Mouse (Mus musculus): ENCODE data around the gene Rcsd1. TPM values are rescaled to one million over a fixed set of nuclear protein-coding genes. Genes with fewer than 3 reads are reported as not detected.
"Not testable (repeated sequence)": the region's sequence is repeated elsewhere in the genome, so short reads cannot be mapped to it uniquely, and the experiment has no call there.

Rcsd1 gene
- total RNA-seq, 2 experiments from 2014 or later = 27.8 to 32.6 TPM

DNA sequence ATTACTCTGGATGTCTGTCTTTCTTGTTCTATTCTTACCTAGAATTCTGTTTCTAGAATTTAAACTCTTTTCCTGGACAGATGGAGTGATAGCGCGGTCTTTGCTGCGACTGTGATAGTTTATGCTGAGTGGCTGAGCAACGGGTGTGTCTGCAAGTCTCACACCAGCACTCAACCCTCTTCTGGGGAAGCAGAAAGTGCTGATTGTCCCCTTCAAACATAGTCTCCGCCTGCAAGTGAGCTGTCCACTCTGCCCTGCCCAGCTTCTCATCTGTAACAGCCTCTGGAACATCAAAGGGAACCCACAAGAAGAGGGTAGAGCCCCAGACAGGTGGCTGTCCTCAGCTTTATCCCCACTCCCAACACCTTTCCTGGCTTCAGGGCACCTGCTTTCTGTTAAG is 19.7 kb downstream of the Rcsd1 start:
- no peak for DNase-seq

DNA sequence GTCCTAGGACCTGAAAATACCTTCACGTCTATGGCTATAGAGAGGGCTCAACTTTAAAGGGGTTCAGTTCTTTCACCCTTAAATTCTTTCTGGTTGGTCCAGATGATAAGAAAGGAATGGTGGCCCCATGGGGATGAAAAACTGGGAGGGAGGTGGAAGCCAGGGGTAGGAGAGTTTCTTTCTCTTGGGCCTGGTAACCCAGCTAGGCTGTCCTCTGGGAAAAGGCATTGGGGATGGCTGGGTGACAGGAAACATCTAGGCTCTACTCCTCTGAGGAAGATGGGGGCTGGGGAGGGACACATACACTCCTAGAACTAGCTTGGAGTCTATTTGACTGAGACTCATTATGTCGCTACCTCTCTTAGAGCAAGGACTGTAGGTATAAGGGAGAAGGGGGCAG is 21.7 kb downstream of the Rcsd1 start:
- no peak for DNase-seq

DNA sequence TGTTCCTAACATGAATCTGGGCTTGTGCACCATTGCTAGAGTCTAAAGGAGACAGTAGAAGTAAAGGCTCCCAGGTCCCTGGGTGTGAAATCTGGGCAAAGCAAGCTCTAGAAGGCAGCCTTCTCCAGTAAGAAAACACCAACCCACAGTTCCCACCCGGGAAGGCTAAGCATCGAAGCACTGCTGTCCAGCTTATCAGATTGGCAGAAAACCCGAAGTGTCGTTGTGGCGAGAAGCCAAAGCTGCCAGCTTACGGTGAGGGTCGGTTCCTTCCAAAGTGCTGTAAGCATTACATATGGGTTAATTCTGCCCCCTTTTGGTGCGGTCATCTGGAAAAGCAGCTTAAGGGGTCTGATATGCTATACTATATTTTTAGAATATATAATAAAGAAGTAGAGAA is 22.6 kb downstream of the Rcsd1 start:
- peak; percentile 49 for DNase-seq

DNA sequence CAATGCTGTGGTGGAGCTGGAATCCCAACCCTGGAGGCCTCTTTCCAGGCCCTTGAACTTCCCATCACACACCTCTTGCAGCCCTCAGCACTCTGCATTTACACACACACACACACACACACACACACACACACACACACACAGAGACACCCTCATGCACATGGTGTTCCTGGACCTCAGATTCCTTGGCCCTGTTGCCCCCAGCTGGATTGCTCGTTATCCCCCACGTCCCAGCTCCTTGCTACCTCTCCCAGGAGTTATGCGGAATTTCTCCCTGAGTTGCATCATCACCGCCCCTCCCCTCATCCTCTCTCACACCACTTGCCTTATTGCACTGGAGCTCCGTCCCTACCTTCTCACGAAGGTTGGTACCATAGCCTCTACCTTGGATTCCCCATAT is 23.2 kb downstream of the Rcsd1 start:
- DNase-seq = no peak

DNA sequence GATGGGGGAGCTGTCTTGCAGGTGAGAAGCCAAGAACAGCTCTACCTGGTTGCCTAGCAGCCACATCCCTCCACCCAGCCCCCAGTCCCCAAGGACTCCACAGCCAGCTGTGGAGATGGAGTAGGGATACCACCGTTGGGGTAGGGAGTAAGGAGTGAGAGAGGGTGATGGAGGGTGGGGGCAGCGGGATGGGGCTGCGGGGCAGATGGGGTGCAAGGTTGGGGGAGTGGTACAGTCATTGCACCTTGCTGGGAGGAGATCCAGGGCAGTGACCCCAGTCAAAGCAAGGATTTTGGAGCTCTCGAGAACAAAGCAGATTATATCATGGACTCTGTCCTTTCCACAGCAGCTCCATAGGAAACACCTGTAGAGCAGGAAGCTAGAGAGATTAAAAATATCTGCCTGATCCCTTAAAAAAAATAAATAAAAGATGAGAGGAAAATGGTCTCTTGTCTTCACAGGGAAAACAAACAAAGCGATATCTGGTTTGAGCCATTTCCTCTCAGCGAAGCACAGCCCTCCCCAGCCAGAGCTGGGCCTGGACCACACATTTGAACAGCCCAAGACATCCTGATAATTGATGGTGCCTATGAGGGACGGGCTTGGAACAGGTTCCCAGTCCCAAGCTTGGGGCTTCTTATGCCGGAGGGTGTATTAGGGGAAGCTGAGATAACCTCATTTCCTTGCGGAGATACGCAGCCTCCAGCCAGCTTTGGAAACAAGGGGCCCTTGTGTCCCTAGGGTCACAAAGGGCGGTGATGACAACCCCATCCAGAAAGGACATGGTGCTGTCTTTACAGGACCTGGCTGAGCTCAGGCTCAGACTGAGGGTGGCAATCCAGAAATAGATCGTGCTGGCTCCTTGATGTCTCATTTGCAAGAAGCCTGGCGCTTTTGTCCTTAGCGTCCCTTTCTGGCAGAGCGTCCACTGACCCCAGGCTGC is 25.0 kb downstream of the Rcsd1 start:
- DNase-seq = no peak

DNA sequence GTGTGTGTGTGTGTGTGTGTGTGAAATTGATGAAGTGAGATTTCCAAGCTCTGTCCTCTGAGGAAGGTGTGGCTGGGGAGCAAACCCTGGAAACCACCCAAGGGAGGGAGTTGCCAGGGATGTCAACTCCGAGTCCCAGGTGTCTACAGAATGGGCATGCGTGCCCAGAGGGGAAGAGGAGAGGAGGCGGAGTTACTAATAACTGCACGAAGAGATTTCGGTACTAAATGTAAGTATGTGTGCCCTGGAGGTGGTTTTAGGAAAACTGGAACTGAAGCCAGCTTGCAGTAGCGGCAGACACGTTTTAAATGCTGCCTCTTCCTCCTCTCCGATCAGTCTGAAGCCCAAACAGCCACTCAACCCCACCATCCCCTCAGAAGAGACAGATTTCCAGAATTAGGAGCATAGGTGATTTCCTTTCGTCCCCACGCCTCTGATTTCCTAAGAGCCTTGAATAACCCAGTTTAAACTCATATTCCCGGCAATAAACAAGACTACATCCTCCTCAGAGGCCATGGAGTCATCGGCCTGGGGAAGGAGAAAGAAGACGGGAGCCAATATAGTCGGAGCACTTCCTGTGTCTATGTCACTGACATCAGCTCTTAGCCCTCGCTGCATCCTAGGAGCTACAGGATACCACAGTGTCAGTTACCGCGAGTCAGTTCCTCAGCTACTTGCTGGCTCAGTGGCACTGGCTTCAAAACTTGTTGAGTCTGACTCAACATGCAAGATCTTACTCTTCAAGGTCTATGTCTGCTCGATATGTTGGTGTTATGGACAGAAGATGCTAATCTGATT is 27.3 kb downstream of the Rcsd1 start:
- DNase-seq = no peak

DNA sequence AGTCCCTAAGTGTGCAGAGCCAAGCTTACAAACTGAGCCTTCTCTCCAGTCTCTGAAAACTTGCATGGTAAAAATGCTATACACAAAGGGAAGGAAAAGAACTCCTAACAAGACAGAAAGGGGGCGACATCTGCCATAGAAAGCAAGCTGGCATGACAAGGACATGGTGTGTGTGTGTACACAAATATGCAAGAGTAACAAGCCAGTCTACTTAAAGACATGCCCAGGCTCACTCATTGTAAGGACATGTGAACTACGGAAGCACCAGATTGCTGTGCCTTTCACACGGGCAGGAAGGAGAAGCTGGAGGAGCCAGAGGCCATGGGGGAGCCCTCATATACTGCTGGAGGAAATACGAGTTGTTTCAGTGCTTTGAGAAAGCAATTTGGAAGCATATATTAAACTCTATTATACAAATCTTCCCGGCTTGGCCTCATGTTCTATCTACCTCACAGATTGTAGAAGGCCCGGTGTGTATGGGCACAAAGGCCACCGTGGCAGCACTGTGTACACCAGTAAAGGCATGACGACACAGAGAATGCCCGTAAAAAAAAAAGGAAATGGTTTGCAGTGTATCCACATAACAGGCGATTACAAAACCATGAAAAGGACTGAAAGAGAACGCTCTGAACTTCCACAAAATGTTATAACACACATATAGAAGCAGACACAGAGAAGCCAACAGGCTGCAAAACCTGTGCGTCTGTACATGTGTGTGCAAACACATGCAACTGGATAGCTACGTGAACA is 28.3 kb downstream of the Rcsd1 start:
- DNase-seq = no peak

DNA sequence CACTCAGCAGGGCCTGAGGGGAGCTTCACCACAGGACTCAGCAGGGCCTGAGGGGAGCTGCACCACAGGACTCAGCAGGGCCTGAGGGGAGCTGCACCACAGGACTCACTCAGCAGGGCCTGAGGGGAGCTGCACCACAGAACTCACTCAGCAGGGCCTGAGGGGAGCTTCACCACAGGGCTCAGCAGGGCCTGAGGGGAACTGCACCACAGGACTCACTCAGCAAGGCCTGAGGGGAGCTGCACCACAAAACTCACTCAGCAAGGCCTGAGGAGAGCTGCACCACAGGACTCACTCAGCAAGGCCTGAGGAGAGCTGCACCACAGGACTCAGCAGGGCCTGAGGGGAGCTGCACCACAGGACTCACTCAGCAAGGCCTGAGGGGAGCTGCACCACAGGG is 29.5 kb downstream of the Rcsd1 start:
- not testable (repeated sequence) for DNase-seq

DNA sequence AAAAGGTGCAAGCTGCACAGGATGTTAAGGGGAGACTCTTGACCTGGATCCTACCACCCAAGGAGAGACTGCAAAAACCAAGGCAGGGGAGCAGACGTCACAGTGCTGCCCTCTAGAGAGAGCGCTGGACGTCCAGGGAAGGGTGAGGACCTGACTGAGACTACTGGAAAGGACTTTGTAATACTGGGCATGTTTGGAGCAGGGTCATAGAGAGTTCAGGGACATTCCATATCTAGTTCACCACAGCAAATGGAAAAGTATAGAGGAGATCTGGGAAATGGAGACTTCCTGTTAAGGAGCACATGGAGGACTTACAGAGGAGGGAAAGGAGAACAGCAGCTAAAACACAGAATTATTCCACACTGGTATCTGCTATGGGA is 29.9 kb downstream of the Rcsd1 start:
- no peak for DNase-seq

DNA sequence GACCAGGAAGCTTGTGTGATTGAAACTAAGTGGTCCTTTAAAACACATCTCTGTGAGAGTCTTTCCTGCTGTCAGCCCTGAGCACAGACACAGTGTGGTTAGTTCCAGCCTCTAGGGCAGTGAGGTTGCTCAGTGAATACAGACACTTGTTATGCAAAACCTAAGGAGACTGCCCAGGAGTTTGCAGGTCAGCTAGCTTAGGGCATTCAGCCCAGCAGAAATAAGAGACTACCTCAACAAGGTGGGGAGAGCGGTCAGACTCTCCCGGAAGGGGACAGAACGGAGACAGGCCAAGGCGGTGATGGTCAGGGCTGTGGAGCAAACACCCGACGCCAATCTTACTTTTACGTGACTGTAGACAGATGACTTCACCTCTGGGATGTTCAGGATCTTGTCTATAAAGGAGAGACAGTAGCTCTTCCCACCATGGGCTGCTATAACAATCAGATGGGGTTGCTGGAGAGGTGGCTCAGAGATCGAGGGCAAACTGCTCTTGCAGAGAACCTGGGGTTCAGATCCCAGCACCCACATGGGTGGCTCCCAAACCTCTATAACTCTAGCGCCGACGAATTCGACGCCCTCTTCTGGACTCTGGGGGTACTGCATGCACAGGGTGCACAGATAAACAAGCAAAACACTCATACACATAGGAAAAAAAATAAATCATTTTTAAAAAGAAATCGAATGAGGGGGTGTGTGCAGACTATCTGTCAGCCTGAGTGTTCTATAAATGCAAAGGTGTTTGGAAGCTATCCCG is 30.5 kb downstream of the Rcsd1 start:
- no peak for DNase-seq

DNA sequence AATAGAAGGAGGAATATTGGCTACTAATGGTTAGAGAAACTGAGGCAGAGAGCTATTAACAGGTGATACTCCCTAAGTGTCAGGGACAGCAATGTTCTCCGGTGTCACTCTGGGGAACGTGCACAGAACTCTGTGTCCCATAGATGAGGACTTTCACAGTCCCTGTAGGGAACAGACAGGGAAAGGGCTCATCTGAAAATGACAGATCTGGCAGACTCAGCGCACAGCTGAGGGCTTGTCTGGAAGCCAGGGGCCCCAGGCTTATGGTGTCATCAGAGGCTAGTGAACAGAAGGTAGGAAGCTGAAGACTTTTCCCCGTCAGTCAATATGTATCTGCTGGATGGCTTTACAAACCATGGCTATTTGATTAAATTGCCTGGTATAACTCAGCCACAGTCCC is 32.0 kb downstream of the Rcsd1 start:
- no peak for DNase-seq

DNA sequence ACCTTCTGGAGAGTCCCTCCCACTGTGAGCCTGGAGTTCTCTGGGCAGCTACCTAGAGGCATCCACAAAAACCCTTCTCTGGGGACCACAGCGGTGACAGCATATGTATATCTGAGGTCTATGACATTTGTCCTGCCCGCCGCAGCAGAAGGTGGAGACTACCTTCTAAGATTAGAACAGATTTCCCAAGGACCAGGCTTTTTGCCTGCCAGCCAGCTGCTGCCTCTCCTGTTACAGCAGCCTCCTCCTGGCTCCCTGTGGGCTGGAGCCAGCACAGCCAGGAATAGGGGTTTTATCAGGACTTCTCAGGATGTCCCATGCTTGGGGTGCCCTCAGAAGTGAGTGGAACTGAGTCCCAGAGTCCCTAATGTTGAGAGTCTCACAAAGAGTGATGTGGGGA is 32.6 kb downstream of the Rcsd1 start:
- no peak for DNase-seq

DNA sequence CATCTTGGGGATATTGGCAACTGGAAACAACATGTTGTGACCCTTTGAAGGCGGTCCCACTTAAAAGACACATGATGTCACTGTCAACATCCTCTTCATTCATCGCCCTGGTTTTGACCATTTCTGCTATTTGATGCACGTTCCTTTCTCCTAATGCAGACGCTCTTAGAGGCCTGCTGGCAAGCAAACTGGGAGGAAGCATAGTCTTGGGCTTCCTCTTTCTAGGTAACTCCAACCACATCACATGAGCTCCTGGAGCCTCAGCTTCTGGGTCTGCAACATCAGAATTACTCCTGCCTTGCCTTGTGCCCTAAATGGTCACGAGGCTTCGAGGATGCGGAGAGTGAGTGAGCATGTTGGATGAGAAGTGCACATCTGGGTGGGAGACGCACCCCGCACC is 34.4 kb downstream of the Rcsd1 start:
- DNase-seq = no peak

DNA sequence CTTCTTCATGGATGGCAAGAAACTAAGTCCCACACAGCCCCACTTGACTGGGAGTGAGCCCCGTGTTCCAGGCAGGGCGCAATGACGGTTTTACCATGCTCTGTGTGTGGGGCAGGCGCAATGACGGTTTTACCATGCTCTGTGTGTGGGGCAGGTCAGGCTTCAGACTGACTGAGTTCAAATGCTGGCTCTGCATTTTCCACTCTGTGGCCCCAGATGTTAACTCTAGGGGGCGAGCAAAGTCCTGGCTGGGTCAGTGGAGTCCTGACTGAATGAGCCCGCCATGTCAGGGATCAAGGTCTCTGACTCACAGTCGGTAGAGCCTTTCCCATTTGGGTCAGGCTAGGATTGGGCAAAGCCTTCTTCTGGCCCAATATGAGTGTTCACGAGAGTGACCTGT is 37.2 kb downstream of the Rcsd1 start:
- DNase-seq = no peak

DNA sequence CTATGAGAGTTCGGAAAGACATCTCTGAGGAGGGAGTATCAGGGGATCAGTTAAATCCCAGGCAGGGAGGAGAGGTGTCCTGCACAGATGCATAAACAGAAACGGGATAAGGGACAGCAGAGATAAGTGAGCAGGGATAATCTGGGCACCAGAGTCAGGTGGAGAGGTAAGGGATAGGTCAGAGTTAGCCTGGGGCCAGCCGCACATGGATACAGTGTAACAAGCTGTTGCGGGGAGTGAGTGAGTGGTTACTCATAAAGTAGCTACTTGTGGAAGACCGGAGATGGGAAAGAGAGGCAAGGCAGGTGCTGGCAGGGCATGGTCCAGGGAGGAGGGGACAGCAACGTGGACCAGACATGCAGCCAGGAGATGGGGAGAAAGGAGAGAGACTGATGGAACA is 39.5 kb downstream of the Rcsd1 start:
- DNase-seq = no peak

DNA sequence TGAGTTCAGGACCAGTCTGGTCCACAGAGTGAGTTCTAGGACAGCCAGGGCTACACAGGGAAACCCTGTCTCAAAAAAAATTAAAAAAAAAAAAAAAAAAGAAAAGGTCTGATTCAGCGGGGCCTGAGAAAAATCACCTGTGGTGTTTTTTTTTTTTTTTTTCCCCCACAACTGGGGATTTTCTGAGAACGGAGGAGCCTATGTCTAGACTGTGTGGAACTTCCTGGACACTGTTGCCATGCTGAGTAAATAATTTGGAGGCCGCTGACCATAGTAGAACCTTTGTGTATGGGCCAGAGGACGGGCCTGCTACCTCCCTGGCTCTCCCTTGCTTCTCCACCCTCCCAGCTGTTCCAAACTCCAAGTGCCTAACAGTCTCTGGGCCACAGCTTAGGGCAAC is 40.7 kb downstream of the Rcsd1 start:
- DNase-seq = no peak

DNA sequence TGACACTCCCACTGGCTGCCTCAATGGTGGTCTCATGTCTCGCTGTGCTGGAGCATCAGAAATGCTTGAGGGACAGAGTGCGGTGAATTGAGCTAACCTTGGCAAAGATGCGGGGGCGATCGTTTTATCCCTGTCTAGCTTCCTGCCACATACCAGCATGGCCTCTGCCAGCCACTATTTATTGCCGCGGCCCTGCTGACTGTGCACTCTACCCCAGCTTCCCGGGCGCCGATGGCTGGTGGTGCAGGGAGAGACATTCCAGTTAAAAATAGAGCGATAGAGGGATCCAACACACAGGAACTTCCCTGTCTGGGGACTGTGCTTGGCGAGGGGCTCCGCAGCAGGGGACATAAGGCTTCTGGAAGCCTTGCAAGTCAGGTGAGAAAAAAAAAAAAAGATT is 42.2 kb downstream of the Rcsd1 start:
- DNase-seq = no peak

DNA sequence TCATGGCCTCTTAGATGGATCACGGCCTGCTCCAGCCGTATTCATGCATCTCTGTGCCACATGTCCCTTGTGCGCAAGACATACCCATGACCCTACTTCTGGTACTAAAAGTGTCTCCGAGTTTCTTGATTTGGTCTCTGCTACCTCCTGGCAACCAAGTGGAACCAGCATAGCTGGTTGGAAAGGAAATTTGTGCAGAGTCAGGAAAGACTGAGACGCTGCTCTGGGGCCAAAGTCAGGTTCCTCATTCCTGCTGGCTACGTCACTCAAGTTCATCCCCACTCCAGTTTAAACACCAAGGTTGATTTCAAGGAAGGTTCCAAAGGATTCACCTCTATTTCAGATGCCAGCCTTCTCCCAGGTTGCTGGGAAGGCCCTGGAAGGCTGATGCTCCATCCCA is 42.6 kb downstream of the Rcsd1 start:
- no peak for DNase-seq

DNA sequence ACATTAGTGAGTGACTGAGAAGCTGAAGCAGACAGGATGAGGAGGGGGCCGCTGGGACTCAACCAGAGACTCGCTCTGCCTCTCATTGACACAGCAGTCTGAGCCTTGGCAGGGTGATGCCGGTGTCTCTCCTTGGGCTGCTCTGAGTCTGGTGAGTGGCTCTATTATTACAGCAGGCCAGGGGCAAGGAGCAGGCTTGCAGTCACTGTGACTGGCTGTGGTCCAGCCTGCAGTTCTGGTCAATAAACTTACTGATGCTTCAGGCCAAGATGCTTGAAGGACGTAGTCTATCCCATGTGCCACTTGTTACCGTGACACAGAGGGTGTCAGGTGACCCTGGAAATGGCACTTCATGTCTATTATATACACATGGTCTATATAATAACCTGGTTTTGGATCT is 43.8 kb downstream of the Rcsd1 start:
- DNase-seq = no peak

DNA sequence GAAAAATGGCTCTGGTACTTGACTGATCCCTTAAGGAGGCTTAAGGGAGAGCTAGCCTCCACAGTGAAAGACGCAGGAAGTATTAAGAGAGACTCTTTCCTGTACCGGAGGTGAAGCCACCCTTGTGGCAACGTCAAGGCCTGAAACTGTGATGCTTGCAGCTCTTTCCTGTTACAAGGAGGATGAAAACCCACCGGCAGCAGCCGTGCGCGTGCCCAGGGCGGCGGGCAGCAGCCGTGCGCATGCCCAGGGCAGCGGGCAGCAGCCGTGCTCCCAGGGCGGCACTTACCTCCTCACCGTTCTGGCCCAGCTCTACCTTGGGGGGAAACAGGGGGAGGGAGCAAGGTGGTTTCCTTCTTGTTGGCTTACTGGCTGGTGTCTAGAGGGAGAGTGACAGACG is 46.3 kb downstream of the Rcsd1 start:
- DNase-seq = no peak

DNA sequence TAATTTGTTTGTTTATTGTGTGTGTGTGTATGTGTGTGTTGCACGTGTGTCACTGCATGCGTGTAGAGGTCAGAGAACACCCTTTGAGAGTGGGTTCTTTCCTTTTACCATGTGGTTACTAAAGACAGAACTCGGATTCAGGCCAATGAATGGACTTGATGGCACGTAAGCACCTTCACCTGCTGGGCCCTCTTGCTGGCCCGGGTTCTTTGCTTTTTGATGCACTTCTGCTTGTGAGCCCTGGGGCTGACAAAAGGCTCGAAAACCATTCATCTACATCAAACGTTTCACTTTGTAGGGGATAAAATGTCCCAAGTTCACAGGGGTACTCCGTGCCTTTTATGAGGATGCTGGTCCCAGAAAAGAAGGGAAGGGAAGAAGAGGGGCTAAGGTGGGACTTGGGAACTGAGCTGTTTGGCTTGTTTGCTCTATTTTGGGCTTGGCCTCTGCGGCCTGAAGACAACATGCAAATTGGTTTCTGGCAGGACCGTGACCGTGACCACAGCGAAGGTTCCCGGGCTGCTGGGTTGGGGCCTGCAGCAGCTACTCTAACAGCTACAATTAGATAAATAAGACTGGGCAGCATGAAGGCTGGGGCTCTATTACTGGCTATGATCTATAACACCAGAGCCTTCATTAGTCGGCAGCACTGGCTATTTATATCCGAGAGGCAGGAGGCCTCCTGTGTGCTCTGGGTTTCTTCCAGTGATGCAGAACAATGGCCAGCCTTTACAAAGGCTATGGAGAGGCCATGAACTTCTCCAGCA is 46.9 kb downstream of the Rcsd1 start:
- DNase-seq = no peak
